Mouse (Mus musculus) MEL (cell line): ENCODE data around the gene Irs3. TPM values are rescaled to one million over a fixed set of nuclear protein-coding genes. Genes with fewer than 3 reads are reported as not detected.
A peak's percentile ranks its signal among the peaks of the same experiment; 100 is the strongest.

ENCODE experiments used
- DNase-seq: peaks from one replicate; pipeline ENCODE4 v3.0.0; 2011; ENCODE audit warnings: low read depth, low spot score
- H3K27ac ChIP-seq: 2 replicates; pipeline ENCODE4 v1.5.1; 2012; ENCODE audit warnings: low read depth, mild to moderate bottlenecking, control low read depth, low read length, moderate library complexity; ENCODE audit not compliant: control insufficient read depth
- H3K27me3 ChIP-seq, 2 experiments: fragments of 150-350 bp in 1 of 2; sonication (generic) in 1 of 2; 2 replicates each; pipeline ENCODE4 v1.6.1; 2012; ENCODE audit warnings: low read length in 2 of 2, mild to moderate bottlenecking in 2 of 2, improper control_type of control experiment in 1 of 2, moderate library complexity in 1 of 2; ENCODE audit not compliant: insufficient read depth in 2 of 2, control insufficient read depth in 1 of 2
- H3K36me3 ChIP-seq, 2 experiments: 2 replicates each; pipeline ENCODE4 v1.6.1; 2012 to 2014; ENCODE audit warnings: low read length in 2 of 2, improper control_type of control experiment in 1 of 2, inconsistent platforms in 1 of 2, mild to moderate bottlenecking in 1 of 2; ENCODE audit not compliant: insufficient read depth in 2 of 2, control insufficient read depth in 1 of 2
- H3K4me1 ChIP-seq, 2 experiments: fragments of 150-350 bp in 1 of 2; sonication (generic) in 1 of 2; 2 replicates each; pipeline ENCODE4 v1.6.1; 2012; ENCODE audit warnings: low read length in 2 of 2, improper control_type of control experiment in 1 of 2, mild to moderate bottlenecking in 1 of 2; ENCODE audit not compliant: insufficient read depth in 2 of 2, control insufficient read depth in 1 of 2
- H3K4me3 ChIP-seq, 2 experiments: fragments of 150-350 bp in 1 of 2; sonication (generic) in 1 of 2; 2 replicates each; pipeline ENCODE4 v1.5.1; 2012; ENCODE audit warnings: low read depth in 2 of 2, low read length in 2 of 2, mild to moderate bottlenecking in 2 of 2, moderate library complexity in 2 of 2, control low read depth in 1 of 2, improper control_type of control experiment in 1 of 2; ENCODE audit not compliant: control insufficient read depth in 1 of 2, insufficient read depth in 1 of 2
- H3K79me2 ChIP-seq: 2 replicates; pipeline ENCODE4 v1.6.1; 2012; ENCODE audit warnings: mild to moderate bottlenecking, low read length, moderate library complexity; ENCODE audit not compliant: control insufficient read depth, poor library complexity, insufficient read depth
- H3K9ac ChIP-seq: 2 replicates; pipeline ENCODE4 v1.6.1; 2012; ENCODE audit warnings: low read depth, mild to moderate bottlenecking, control low read depth, low read length, moderate library complexity; ENCODE audit not compliant: control insufficient read depth, poor library complexity, severe bottlenecking
- H3K9me3 ChIP-seq: fragments of 150-350 bp; sonication (generic); replicated peaks from 2 replicates; pipeline ENCODE4 v1.6.1; 2012; ENCODE audit warnings: mild to moderate bottlenecking, low read length, improper control_type of control experiment, moderate library complexity; ENCODE audit not compliant: insufficient read depth
- BHLHE40 ChIP-seq: IDR thresholded peaks from 2 replicates; pipeline ENCODE4 v1.6.1; 2012; ENCODE audit warnings: low read depth, mild to moderate bottlenecking, inconsistent platforms, low read length, improper control_type of control experiment, borderline replicate concordance
- CHD2 ChIP-seq: IDR thresholded peaks from 2 replicates; pipeline ENCODE4 v1.6.1; 2011; ENCODE audit warnings: low read length, improper control_type of control experiment
- CTCF ChIP-seq, 3 experiments: IDR thresholded peaks in 2 of 3; conservative IDR thresholded peaks in 1 of 3; 2 replicates each; pipeline ENCODE4 v1.5.1; 2011 to 2012; ENCODE audit warnings: low read length in 3 of 3, low read depth in 2 of 3, mild to moderate bottlenecking in 2 of 3, improper control_type of control experiment in 1 of 3, inconsistent platforms in 1 of 3, mixed read lengths in 1 of 3, moderate library complexity in 1 of 3; ENCODE audit not compliant: control insufficient read depth in 1 of 3, insufficient read depth in 1 of 3, poor library complexity in 1 of 3, severe bottlenecking in 1 of 3
- E2F4 ChIP-seq: IDR thresholded peaks from 2 replicates; pipeline ENCODE4 v1.6.1; 2011; ENCODE audit warnings: low read depth, low read length, improper control_type of control experiment, borderline replicate concordance
- ELF1 ChIP-seq: IDR thresholded peaks from 2 replicates; pipeline ENCODE4 v1.6.1; 2014; ENCODE audit warnings: low read depth, mild to moderate bottlenecking, inconsistent platforms, low read length, improper control_type of control experiment, moderate library complexity
- EP300 ChIP-seq, 2 experiments: IDR thresholded peaks; 2 replicates each; pipeline ENCODE4 v1.6.1; 2011; ENCODE audit warnings: improper control_type of control experiment in 2 of 2, low read length in 2 of 2, low read depth in 1 of 2, mild to moderate bottlenecking in 1 of 2
- ETS1 ChIP-seq: IDR thresholded peaks from 2 replicates; pipeline ENCODE4 v1.6.1; 2012; ENCODE audit warnings: low read depth, mild to moderate bottlenecking, inconsistent platforms, low read length, improper control_type of control experiment, moderate library complexity
- GABPA ChIP-seq: IDR thresholded peaks from 2 replicates; pipeline ENCODE4 v1.6.1; 2012; ENCODE audit warnings: low read depth, mild to moderate bottlenecking, inconsistent platforms, low read length, improper control_type of control experiment, moderate library complexity
- GATA1 ChIP-seq: IDR thresholded peaks from 2 replicates; pipeline ENCODE4 v1.6.1; 2011; ENCODE audit warnings: low read depth, low read length, improper control_type of control experiment
- HCFC1 ChIP-seq: IDR thresholded peaks from 2 replicates; pipeline ENCODE4 v1.6.1; 2012; ENCODE audit warnings: low read depth, mild to moderate bottlenecking, inconsistent platforms, low read length, improper control_type of control experiment, moderate library complexity
- JUND ChIP-seq: IDR thresholded peaks from 2 replicates; pipeline ENCODE4 v1.6.1; 2011; ENCODE audit warnings: low read depth, mild to moderate bottlenecking, improper control_type of control experiment, low read length
- KAT2A ChIP-seq: conservative IDR thresholded peaks from 2 replicates; pipeline ENCODE4 v1.6.1; 2012; ENCODE audit warnings: low read depth, low read length, improper control_type of control experiment, inconsistent platforms
- MAFK ChIP-seq: IDR thresholded peaks from 2 replicates; pipeline ENCODE4 v1.6.1; 2011; ENCODE audit warnings: low read depth, mild to moderate bottlenecking, low read length, improper control_type of control experiment, borderline replicate concordance
- MAX ChIP-seq: IDR thresholded peaks from 2 replicates; pipeline ENCODE4 v1.6.1; 2011; ENCODE audit warnings: low read length, improper control_type of control experiment
- MAZ ChIP-seq: IDR thresholded peaks from 2 replicates; pipeline ENCODE4 v1.6.1; 2012; ENCODE audit warnings: low read depth, mild to moderate bottlenecking, inconsistent platforms, low read length, improper control_type of control experiment
- MEF2A ChIP-seq: IDR thresholded peaks from 2 replicates; pipeline ENCODE4 v1.6.1; 2014; ENCODE audit warnings: low read depth, mild to moderate bottlenecking, inconsistent platforms, low read length, improper control_type of control experiment; ENCODE audit not compliant: poor library complexity, insufficient replicate concordance, severe bottlenecking; ENCODE audit errors: extremely low read depth
- MYB ChIP-seq: IDR thresholded peaks from 2 replicates; pipeline ENCODE4 v1.6.1; 2011; ENCODE audit warnings: mild to moderate bottlenecking, low read depth, low read length, improper control_type of control experiment
- MYC ChIP-seq: IDR thresholded peaks from 2 replicates; pipeline ENCODE4 v1.6.1; 2011; ENCODE audit warnings: low read depth, mild to moderate bottlenecking, low read length, improper control_type of control experiment, moderate library complexity
- NELFE ChIP-seq: IDR thresholded peaks from 2 replicates; pipeline ENCODE4 v1.6.1; 2011; ENCODE audit warnings: low read depth, low read length, improper control_type of control experiment
- NRF1 ChIP-seq: IDR thresholded peaks from 2 replicates; pipeline ENCODE4 v1.6.1; 2014; ENCODE audit warnings: low read depth, mild to moderate bottlenecking, inconsistent platforms, low read length, improper control_type of control experiment, moderate library complexity; ENCODE audit not compliant: poor library complexity, insufficient read depth, severe bottlenecking
- POLR2A ChIP-seq, 2 experiments: IDR thresholded peaks; 2 replicates each; pipeline ENCODE4 v1.6.1; 2011 to 2012; ENCODE audit warnings: low read length in 2 of 2, mild to moderate bottlenecking in 2 of 2, control low read depth in 1 of 2, improper control_type of control experiment in 1 of 2, low read depth in 1 of 2, moderate library complexity in 1 of 2; ENCODE audit not compliant: control insufficient read depth in 1 of 2, insufficient read depth in 1 of 2, poor library complexity in 1 of 2
- POLR2AphosphoS2 ChIP-seq: IDR thresholded peaks from 2 replicates; pipeline ENCODE4 v1.6.1; 2011; ENCODE audit warnings: low read length, improper control_type of control experiment
- RCOR1 ChIP-seq: IDR thresholded peaks from 2 replicates; pipeline ENCODE4 v1.6.1; 2012; ENCODE audit warnings: low read depth, mild to moderate bottlenecking, inconsistent platforms, low read length, improper control_type of control experiment
- SIN3A ChIP-seq: IDR thresholded peaks from 2 replicates; pipeline ENCODE4 v1.6.1; 2012; ENCODE audit warnings: low read length, improper control_type of control experiment, inconsistent platforms
- SMC3 ChIP-seq: IDR thresholded peaks from 2 replicates; pipeline ENCODE4 v1.6.1; 2011; ENCODE audit warnings: low read depth, low read length, improper control_type of control experiment
- TAL1 ChIP-seq: IDR thresholded peaks from 2 replicates; pipeline ENCODE4 v1.6.1; 2012; ENCODE audit warnings: mild to moderate bottlenecking, inconsistent platforms, low read length, moderate library complexity, mixed read lengths
- TBP ChIP-seq: IDR thresholded peaks from 2 replicates; pipeline ENCODE4 v1.8.0; 2011; ENCODE audit warnings: low read depth, low read length, improper control_type of control experiment
- TCF12 ChIP-seq: IDR thresholded peaks from 2 replicates; pipeline ENCODE4 v1.6.1; 2014; ENCODE audit warnings: low read depth, mild to moderate bottlenecking, inconsistent platforms, low read length, improper control_type of control experiment, moderate library complexity
- UBTF ChIP-seq: IDR thresholded peaks from 2 replicates; pipeline ENCODE4 v1.6.1; 2012; ENCODE audit warnings: low read depth, mild to moderate bottlenecking, inconsistent platforms, low read length, improper control_type of control experiment, moderate library complexity, borderline replicate concordance; ENCODE audit not compliant: insufficient read depth
- USF1 ChIP-seq: IDR thresholded peaks from 2 replicates; pipeline ENCODE4 v1.6.1; 2014; ENCODE audit warnings: low read depth, mild to moderate bottlenecking, inconsistent platforms, low read length, improper control_type of control experiment, moderate library complexity
- USF2 ChIP-seq, 2 experiments: IDR thresholded peaks; 2 replicates each; pipeline ENCODE4 v1.6.1; 2011 to 2012; ENCODE audit warnings: improper control_type of control experiment in 2 of 2, low read length in 2 of 2, borderline replicate concordance in 1 of 2, inconsistent platforms in 1 of 2, low read depth in 1 of 2, mild to moderate bottlenecking in 1 of 2; ENCODE audit not compliant: insufficient read depth in 1 of 2
- ZMIZ1 ChIP-seq: IDR thresholded peaks from 2 replicates; pipeline ENCODE4 v1.6.1; 2012; ENCODE audit warnings: low read depth, mild to moderate bottlenecking, inconsistent platforms, low read length, improper control_type of control experiment, moderate library complexity
- ZNF384 ChIP-seq: IDR thresholded peaks from 2 replicates; pipeline ENCODE4 v1.6.1; 2012; ENCODE audit warnings: low read depth, mild to moderate bottlenecking, inconsistent platforms, low read length, improper control_type of control experiment
- polyA plus RNA-seq, 2 experiments: library from polyadenylated mRNA; stranded (reverse) in 1 of 2; unstranded in 1 of 2; fragments of >175 nt in 1 of 2; fragments of >200 nt in 1 of 2; gene quantifications; 2 replicates each; pipeline versions ENCODE4 v1.2.1 to v1.2.4; 2012; ENCODE audit warnings: low replicate concordance in 2 of 2, low read depth in 1 of 2; ENCODE audit not compliant: insufficient read length in 2 of 2, insufficient read depth in 1 of 2, missing spikeins in 1 of 2
- total RNA-seq: library from RNA; depleted of rRNA; stranded (reverse); fragments of 300-350 nt; gene quantifications from 2 replicates; pipeline ENCODE4 v1.2.3, GENCODE M21; 2012

The Irs3 gene
- total and polyA plus RNA-seq, 3 experiments = not detected

GRCm38 (mm10) chr5:137599600-137599999, 45.9 kb downstream of the Irs3 start (continued):
- no peak for TF ChIP-seq ETS1

- no peaks in the 10 kb centered on the region for H3K9me3 ChIP-seq
- no peak for TF ChIP-seq UBTF
- TF ChIP-seq POLR2A (IDR thresholded peaks at IDR 0.05; ENCODE audit: control insufficient read depth in 1 of 2, insufficient read depth in 1 of 2, low read depth in 1 of 2, low read length in 2 of 2, poor library complexity in 1 of 2) = no peak
- peak; percentile 80 for TF ChIP-seq GATA1
- TF ChIP-seq JUND = no peak
- peak; percentile 83 to 86 for TF ChIP-seq EP300 (IDR thresholded peaks at IDR 0.05; ENCODE audit: low read depth in 1 of 2, low read length in 2 of 2)
- peak; percentile 42; the same call in 1 of the 2 replicates for TF ChIP-seq ELF1
- no peak for TF ChIP-seq CTCF (IDR thresholded peaks at IDR 0.05 in 2 of 3, conservative IDR thresholded peaks at IDR 0.05 in 1 of 3; ENCODE audit: control insufficient read depth in 1 of 3, insufficient read depth in 1 of 3, low read depth in 2 of 3, low read length in 3 of 3, poor library complexity in 1 of 3, severe bottlenecking in 1 of 3)
- no peak for TF ChIP-seq E2F4
- TF ChIP-seq MAX = no peak
- peak; percentile 77 for TF ChIP-seq RCOR1
- no peak for TF ChIP-seq MEF2A
- TF ChIP-seq MAFK = no peak
- no peak for TF ChIP-seq MAZ
- no peak for TF ChIP-seq BHLHE40
- no peak for TF ChIP-seq ZNF384
- no peak for TF ChIP-seq USF2 (IDR thresholded peaks at IDR 0.05; ENCODE audit: borderline replicate concordance in 1 of 2, insufficient read depth in 1 of 2, low read depth in 1 of 2, low read length in 2 of 2)
- TF ChIP-seq GABPA = no peak
- no peak for TF ChIP-seq SMC3
- TF ChIP-seq MYB = 0 out of 2 replicates have a peak, but pooled peaks have one; percentile 14
- TF ChIP-seq POLR2AphosphoS2 = no peak
- peak; percentile 99 for TF ChIP-seq TBP
- no peak for TF ChIP-seq USF1
- TF ChIP-seq HCFC1 = no peak
- no peak for TF ChIP-seq CHD2
- TF ChIP-seq TCF12 = peak; percentile 89
- TF ChIP-seq KAT2A = no peak
- peak; percentile 56 for TF ChIP-seq SIN3A
- TF ChIP-seq ETS1 = peak; percentile 58; the same call in 1 of the 2 replicates
- TF ChIP-seq ZMIZ1 = no peak
- TF ChIP-seq MYC = no peak
- TF ChIP-seq TAL1 = peak; percentile 29; the same call in 1 of the 2 replicates
- TF ChIP-seq NRF1 = no peak
- TF ChIP-seq NELFE = no peak
- TF ChIP-seq, all 39 proteins: peak for 10
- Histone ChIP-seq H3K27ac (peak overlapping the region; percentile 16), H3K36me3 (peaks cover 0 to 13% of the 10 kb centered on the region in 2 experiments; a peak in 2 of 4 replicates), H3K27me3 (no peaks in the 10 kb centered on the region), H3K4me3 (no peak overlapping the region), H3K4me1 (peaks cover 10 to 26% of the 10 kb centered on the region in 2 experiments), H3K9ac (no peak overlapping the region), H3K79me2 (peaks cover 14% of the 10 kb centered on the region)
- peak; percentile 75 for DNase-seq
Measured at GRCm38 (mm10) chr5:137598100-137598826, 47.3 kb downstream of the Irs3 start.
